Mouse (Mus musculus): Measurements from ENCODE around the gene Hdc.

DNA sequence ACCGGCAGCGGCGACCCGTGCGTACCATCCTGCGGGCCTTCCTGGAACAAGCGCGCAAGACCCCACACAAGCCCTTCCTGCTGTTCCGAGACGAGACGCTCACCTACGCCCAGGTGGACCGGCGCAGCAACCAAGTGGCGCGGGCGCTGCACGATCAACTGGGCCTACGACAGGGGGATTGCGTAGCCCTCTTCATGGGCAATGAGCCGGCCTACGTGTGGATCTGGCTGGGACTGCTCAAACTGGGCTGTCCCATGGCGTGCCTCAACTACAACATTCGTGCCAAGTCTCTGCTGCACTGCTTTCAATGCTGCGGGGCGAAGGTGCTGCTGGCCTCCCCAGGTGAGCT is 65.8 kb downstream of the Hdc start:
- TF ChIP-seq CTCF (IDR thresholded peaks at IDR 0.05) (no peak), POLR2A (IDR thresholded peaks at IDR 0.05; ENCODE audit: insufficient read depth, low read depth, low read length) (no peak), EP300 (IDR thresholded peaks at IDR 0.05; ENCODE audit: insufficient read depth, low read depth, low read length) (no peak)

Data from heart, adult 2 months (tissue).